Mouse (Mus musculus) right cerebral cortex, postnatal 10 days (tissue): Measurements from ENCODE around the gene Htra1.

Experiments
- DNase-seq, 2 experiments: peaks; one replicate each; pipeline ENCODE4 v3.0.0; 2021; ENCODE audit warnings: low spot score in 2 of 2

Htra1 gene

GRCm38 (mm10) chr7:131007221-131007620 lies 71.3 kb downstream of the Htra1 start:
- DNase-seq, result no peak

DNA sequence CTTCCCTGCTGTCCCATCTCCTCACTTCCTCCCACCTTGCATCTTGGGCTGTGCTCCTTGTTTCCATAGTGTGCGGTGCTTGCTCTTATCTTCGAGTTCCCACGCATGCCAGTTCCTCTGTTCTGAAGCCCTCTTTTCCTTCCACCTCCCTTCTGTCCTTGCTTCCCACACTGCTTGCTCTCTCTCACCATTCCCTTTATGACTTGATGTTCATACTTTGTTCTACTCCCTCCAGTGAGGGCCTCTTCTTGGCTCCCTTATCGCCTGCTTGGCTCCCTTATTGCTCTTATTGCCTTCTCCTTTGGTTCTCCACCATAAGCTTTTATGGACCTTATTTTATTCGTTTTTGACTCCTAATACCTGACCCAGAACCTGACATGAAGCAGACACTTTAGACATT lies 73.3 kb downstream of the Htra1 start:
- no peak for DNase-seq

DNA sequence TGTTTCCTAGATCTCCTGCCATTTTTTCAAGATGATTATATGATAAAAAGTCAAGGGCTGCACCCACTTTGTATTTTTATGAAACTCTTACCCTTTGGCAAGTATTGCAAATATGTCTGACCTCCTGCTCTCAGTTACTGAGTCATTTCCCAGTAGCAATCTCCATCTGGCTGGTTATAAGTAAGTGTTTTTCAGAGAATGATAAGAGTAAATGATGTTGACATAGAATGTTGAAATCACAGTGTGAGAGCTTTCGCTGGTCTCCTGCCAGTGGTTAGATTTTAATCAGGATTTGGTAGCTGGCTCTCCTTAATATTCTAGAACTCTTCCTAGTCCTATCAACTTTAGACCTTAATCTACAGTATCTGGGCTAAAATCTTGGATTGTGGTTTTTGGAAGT lies 76.0 kb downstream of the Htra1 start:
- DNase-seq, result no peak

DNA sequence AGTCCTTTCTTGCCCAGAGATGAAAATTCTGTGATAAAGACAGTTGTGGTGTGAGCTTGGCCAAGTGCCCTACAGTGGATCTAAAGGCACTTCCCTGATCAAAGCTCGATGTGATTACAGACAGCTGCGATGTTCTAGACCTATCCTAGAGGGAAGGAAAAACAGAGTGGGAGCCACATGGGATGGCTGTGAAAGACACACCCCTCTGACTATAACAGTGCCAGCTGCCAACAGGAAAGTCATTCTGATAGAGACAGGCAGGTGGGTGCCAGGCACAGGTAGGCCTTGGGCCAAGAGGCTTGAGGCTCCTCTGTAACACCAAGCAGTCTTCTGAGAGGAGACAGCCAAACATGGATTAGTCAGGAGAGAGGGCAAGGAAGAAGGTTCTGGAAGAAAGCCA lies 83.3 kb downstream of the Htra1 start:
- DNase-seq, result no peak

DNA sequence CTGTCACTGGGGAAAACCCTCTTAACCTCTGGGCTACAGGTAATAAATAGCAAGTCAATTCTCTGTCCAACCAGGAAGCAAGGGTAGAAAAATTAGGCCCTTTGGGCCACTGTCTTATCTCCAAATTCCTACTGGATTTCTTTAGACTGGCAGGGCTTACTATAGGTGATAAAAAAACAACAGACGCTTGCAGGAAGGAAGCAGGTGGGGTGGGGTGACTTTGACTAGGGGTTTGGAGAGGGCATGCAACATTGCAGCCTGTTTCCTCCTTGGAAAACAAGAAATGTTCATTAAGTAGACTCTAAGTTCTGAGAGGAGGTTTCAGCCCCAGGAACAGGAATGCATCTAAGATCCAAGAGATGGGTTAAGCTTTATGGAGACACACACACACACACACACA lies 88.9 kb downstream of the Htra1 start:
- DNase-seq, result no peak

- no peak for DNase-seq
Measured at GRCm38 (mm10) chr7:131027557-131027956, 91.6 kb downstream of the Htra1 start.

DNA sequence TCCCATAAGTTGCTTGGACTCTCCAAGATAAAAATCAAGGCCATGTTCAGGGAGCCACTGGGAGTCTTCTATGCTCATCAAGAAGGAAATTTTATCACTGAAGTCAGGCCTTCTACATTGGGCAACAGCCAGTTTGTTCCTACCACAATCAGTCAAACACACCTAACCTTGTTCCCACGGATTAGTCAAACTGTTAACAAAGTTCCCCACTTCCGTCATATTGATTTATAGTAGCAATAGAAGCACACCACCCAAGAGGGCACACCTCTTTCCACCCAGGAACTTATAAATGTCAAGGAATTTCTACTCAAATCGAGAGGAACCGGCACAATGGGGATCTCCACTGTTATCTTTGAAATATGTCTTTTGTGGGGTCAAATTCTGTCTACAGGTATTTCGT lies 95.8 kb downstream of the Htra1 start, which contains the start of gene Dmbt1:
Gene Dmbt1 (plus strand): TSS at position 299 of the 400 bp plus-strand sequence.
- no peak for DNase-seq
